Mouse (Mus musculus) lung, postnatal 10 days (tissue): ENCODE results near the gene Prkag2.

Experiments used
- DNase-seq: peaks from one replicate; pipeline ENCODE4 v3.0.0; 2021

Prkag2 gene

GRCm38 (mm10) chr5:24960791-24961190 lies 139.7 kb downstream of the Prkag2 start:
- no peak for DNase-seq

GRCm38 (mm10) chr5:24959758-24960157 lies 140.7 kb downstream of the Prkag2 start:
- DNase-seq = no peak

DNA sequence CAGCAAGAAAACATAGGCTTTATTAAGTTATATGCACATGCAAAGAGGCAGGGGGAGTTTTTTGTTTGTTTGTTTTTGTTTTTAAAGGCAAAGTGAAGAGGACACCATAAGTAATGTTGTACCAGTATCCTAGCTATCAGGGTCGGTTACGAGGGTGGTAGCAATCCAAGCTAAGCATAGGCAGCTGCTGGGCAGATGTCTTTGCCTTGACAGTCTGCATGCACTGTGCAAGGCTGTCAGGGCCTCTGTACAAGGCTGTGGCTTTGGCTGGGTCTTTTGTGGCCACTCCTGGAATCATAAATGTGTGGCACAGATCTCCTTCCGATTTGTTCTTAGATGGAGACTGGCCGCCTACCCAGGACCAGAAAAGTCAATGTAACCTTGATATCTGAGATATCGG lies 141.8 kb downstream of the Prkag2 start:
- no peak for DNase-seq

- no peak for DNase-seq
Observed at GRCm38 (mm10) chr5:24956891-24957290, 143.6 kb downstream of the Prkag2 start.

DNA sequence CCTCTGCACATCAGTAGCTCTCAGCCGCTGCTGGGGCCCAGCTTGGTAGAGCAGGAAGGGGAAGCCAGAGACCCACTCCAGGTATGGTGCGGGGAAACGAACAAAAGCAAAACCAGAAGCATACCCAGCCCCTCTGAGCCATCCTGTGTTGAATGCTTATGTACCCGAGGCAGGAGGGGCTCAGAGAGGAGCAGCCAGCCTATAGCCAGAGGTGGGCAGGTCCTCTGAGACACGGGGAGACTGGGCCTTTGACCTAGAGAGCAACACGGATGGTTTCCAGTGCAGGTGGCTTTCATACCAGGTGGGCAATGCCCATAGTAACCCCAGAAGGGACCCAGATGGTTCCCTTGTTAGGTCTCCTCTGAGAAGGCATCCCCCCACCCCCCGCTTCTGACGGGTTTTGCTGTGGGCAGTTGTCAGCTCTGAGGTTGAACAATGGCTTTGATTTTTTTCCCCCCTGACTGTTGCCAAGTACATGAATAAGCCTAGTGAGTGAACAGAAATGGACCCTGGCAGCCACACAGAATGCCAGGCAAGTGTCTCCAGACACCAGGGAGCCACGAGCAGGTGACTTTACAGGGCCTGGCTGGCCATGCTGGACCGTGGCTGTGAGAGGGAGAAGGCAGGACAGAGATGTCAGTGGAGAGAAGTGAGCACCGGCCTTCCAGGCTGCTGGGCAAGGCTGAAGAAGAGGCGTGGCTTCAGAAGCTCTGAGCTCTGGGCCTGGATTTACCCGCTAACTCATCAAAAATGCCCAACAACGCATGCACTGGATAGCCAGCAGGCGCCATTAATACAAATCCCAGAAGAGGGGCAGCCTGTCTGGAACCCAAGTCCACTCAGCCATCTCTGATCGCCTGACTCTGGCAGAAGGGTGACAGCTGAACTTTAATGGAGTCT lies 147.3 kb downstream of the Prkag2 start:
- DNase-seq = no peak

DNA sequence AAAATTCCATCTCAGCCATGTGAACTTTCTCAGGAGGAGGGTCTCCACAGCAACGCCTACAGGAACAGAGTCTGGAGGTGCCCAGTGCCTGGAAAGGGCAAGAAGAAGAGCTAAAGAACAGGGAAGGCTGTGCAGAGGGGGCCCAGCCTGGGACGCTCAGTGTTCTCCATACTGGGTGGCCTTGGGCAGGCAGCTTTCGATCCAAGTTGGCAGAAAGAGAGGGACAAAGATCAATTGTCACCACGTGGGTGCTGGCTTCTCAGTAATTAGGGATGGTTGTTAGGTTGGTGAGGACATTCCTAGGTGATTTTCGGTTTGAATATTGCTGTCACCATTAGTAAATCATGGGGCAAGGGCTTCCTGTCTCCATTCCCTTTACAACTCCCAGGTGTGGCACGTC lies 148.2 kb downstream of the Prkag2 start:
- no peak for DNase-seq

DNA sequence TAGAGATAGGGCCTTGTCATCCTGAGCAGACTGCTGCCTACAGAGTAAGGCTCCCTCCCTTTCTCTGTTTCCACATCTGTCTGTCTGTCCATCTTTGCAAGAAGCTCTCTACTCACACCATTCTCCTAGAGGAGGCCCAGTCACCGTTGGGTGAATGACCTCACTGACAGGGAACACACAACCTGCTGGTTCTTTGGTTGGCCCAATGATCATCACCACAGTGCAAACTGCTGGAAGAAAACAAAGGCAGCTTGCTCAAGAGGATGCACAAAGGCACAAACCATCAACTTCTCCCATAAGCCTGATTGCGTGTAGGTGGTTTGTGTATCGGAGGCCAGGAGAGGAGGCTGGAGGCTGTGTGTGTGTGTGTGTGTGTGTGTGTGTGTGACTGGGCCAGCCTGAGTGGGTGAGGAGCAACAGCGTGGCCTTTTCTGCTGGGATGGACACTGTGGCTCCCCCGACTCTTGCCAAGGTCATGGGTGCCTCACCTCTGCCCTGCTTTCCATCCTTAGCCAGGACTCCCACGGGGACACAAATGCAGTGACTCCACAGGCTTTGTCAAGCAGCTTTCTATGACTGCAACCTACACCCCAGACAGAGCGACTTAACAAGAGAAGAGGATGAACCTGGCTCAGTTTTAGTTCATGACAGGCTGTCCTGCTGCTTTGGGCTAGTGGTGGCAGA lies 149.4 kb downstream of the Prkag2 start:
- no peak for DNase-seq

DNA sequence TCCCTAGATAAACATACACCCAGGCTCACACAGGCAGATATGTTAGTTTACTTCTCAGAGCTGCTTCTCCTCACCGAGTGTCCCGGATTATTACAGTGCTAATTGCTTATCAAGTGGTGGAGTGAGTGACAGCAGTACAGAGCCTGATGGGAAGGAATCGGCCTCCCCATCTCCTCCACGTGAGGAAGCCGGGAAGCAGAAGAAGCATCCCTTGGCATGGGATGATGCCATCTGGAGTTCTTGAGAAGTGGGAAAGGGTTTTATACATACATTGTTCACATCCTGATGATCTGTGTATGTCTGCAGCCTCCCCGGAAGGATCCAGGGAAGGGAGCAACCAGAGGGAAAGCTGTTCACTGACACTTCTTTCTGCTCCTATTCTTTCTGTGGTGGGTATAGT lies 150.4 kb downstream of the Prkag2 start:
- no peak for DNase-seq

DNA sequence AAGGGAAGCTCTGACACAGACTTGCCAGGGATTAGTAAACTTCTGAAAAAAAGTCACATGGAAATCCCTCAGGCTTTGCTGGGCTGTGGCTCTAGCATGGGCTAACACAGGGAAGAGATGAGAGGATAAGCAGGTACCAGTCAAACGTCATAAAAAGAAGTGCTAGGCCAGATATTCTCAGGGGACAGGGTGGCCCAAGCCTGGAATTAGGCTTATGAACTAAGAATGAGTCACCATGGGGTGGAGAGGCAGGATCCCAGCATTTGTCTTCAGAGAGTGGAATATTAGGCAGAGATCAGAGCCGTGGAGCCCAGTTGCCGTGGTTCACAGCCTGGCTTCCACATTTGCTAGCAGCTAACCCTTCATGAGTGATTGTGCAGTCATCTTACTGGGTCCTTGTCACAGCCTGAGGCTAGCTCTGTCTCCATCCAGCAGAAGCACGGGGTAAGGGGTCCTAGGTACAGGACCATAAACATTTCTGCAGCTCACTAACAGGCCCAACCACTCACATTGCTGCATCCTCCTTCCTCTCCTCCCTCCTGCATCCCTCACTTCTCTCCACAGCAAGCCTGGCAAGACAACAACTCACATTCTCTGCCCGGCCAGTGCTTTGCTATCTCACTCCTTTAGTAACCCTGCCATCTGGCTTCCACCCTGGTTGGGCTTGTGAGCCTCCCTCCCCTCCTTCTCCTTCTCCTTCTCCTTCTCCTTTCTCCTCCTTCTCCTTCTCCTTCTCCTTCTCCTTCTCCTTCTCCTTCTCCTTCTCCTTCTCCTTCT lies 162.2 kb downstream of the Prkag2 start:
- no peak for DNase-seq

GRCm38 (mm10) chr5:24936451-24936850 lies 164.0 kb downstream of the Prkag2 start:
- DNase-seq = no peak

- DNase-seq = no peak
Observed at GRCm38 (mm10) chr5:24935446-24935845, 165.0 kb downstream of the Prkag2 start.

DNA sequence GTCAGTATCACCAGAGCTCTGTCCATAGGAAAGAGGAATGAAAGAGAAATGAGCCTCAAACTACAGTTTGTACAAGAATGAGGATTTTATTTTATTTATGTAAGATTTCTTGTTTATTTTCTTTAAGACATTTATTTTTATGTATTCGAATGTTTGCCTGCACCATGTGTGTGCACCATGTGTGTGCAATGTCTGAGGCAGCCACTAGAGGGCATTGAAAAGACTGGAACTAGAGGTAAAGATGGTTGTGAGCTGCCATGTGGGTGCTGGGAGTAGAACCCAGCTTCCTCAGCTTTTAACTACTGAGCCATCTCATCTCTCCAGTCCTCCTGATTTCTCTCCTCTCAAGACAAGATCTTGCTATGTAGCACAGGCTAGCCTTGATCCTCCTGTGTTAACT lies 166.7 kb downstream of the Prkag2 start:
- DNase-seq = no peak

DNA sequence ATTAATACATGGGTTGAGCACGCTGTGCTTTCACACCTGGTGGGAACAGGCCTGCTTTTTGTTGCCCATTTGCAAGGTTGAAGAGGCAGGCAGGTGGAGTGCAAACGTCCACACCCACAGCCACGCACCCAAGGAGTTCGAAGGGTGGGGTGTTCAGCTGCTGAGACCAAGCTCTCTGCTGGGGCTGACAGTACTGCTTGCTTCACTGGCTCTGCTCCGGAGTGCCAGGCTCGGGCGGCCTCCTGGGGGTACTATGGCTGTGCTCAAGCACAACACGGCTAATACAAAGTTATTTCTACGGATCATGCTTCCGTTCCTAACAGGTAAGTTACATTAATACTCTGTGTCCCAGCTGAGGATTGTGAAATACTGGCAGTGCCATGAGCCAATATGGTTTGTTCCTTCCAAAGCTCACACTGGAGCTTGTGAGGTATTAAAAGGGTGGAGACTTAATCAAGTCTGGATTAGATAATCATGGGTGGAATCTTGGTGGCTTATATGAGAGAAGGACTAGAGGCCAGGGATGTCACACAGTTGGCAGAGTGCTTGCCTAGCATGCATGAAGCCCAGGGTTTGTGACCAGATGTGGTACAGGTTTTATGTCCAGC lies 168.8 kb downstream of the Prkag2 start:
- no peak for DNase-seq

DNA sequence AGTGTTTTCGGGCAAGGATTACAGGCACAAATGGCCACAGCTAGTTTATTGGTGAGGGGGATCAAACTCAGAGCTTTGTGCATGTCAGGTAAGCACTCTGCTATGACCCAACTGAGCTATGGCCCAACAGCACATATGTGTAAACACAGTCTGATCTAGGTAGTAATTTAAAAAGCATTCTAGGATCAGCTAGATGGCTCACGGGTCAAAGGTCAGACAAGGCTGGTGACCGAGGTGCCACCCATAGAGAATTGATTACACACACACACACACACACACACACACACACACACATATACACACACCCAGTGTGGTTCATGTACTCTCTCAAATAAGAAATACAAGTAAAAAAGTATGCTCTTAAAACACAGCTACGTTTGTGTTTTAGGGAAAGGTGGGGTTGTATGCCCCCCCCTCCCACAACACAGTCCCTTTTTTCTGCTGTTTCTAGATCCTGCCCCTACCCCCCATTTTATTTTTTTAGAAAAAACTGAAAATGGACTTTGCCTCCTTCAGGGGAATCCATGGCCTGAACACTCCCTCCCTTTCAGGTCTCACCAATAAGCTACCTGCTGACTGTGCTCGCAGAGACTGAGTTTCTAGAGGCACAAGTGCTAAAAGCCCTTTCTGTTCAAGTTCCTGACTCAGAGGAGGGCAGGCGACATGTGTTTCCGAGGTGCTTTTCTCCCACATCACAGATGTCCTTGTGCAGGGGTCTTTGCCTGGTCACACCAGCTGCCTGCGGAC lies 169.4 kb downstream of the Prkag2 start:
- DNase-seq = no peak

- no peak for DNase-seq
Observed at GRCm38 (mm10) chr5:24928816-24929215, 171.6 kb downstream of the Prkag2 start.

- no peak for DNase-seq
Observed at GRCm38 (mm10) chr5:24927706-24928105, 172.7 kb downstream of the Prkag2 start.

DNA sequence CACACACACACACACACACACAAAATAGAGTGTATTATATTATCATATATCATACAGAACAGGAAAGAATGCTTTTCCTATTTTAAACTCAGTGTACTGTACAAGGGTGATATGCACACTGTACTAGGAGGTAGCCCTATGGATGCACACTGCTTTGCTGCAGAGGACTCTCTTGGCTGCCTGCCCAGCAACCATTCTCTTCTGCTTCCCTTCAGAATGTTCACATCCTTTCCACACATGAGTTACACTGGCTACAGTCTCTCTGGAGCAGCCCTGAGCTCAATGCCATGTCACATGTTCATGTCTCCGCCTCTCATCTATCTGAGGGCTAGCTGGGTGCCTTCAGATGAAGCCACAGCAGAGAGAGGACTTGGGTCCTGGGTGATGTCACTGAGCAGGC lies 181.3 kb downstream of the Prkag2 start:
- DNase-seq = peak; percentile 51

- no peak for DNase-seq
Observed at GRCm38 (mm10) chr5:24916511-24916910, 183.9 kb downstream of the Prkag2 start.

DNA sequence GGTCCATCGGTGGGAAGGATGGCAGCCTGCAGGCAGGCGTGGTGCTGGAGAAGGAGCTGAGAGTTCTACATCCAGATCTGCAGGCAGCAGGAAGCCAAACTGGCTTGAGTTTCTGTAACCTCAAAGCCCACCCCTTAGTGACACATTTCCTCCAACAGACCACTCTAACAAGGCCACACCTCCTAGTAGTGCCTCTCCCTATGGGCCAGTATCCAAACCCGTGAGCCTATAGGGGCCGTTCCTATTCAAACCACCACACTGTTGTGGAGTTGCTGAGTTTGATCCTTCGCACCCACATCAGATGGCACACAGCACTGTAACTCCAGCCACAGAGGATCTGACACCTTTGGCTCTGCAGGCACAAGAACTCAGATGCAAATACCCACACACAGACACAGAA lies 185.3 kb downstream of the Prkag2 start:
- no peak for DNase-seq

DNA sequence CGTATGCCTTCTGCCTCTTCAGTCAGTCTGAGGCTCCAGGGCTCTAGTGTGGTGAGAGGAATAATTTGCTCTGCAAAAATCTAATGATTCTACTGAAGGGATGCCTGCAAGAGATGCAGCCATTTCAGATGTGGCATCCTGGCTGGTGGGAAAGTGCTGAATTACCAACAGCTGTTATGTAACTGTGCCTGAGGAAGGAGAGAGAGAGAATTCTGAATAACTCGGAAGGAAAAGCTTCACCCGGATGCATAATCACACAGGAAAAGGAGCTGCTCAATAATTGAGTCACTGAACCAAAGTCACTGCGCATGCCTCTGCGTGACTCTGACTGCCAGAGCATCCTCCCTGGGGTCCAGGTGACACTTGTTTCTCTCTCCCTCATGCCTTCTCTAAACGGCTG lies 186.8 kb downstream of the Prkag2 start:
- DNase-seq = no peak

DNA sequence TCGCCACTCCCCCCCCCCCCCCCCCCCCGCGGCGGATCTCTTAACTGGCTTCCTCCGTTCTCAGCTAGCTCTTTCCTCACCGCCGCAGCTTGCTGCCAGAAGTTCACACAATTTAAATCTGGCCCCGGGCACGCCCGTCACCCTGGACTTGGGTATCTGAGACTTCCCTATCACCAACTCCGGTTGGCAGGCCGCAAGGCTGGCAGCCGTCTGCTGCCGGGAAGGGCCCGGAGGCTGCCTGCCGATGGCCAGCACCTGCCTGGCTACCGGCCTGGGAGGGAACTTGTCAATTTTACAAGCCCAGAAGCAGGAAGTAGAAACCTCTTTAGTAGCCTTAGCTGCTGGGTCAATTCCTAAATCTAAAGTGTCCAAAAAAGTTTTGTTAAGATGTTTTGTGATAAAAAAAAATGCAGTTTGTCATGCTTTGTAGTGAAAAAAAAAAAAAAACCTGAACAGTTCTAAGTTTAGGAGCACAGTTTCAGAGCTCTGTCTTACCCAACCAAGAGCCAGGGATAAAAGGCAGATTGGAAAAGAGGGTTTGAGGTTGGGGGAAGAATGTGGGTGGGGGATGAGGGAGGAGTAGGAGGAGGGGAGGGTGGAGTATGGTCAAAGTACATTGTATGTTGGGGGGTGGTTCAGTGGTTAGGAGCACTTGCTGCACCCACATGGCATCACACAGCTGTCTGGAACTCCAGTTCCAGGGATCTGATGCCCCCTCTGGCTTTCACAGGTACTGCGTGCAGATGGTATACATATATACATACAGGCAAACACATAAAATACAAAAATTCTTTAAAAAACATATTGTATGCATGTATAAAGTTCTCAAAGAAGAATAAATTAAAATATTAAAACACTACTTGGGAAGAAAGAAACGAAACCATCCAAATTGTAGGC lies 191.4 kb downstream of the Prkag2 start:
- DNase-seq = peak; percentile 63
